Mouse (Mus musculus) CH12.LX (cell line): ENCODE results near the gene Eif4ebp2. TPM values are rescaled to one million over a fixed set of nuclear protein-coding genes. Genes with fewer than 3 reads are reported as not detected.

Experiments used
- DNase-seq: peaks from one replicate; pipeline ENCODE4 v3.0.0-alpha.2; 2013; ENCODE audit errors: extremely low read depth
- H3K27ac ChIP-seq: 2 replicates; pipeline ENCODE4 v1.5.1; 2012; ENCODE audit warnings: low read depth, mild to moderate bottlenecking, control low read depth, moderate library complexity; ENCODE audit not compliant: insufficient read depth
- H3K27me3 ChIP-seq: replicated peaks from 2 replicates; pipeline ENCODE3; 2012; ENCODE audit warnings: inconsistent platforms
- H3K36me3 ChIP-seq, 2 experiments: replicated peaks in 1 of 2; 2 replicates each; pipeline versions ENCODE3 to v1.6.1; 2012; ENCODE audit warnings: inconsistent platforms in 1 of 2, low read length in 1 of 2, mild to moderate bottlenecking in 1 of 2, mixed read lengths in 1 of 2, moderate library complexity in 1 of 2; ENCODE audit not compliant: control insufficient read depth in 1 of 2, insufficient read depth in 1 of 2
- H3K4me1 ChIP-seq, 2 experiments: 2 replicates each; pipeline ENCODE4 v1.6.1; 2012; ENCODE audit warnings: inconsistent platforms in 1 of 2, moderate library complexity in 1 of 2; ENCODE audit not compliant: insufficient read depth in 2 of 2, control insufficient read depth in 1 of 2
- H3K4me2 ChIP-seq: 2 replicates; pipeline ENCODE4 v1.6.1; 2012; ENCODE audit warnings: low read depth, mild to moderate bottlenecking, control low read depth; ENCODE audit not compliant: poor library complexity, insufficient read depth, severe bottlenecking
- H3K4me3 ChIP-seq, 3 experiments: fragments of 150-350 bp in 1 of 3; sonication (generic) in 1 of 3; replicated peaks in 1 of 3; 2 replicates each; pipeline versions ENCODE3 to v1.5.1; 2011 to 2012; ENCODE audit warnings: low read depth in 2 of 3, low read length in 2 of 3, mild to moderate bottlenecking in 2 of 3, moderate library complexity in 2 of 3, control low read depth in 1 of 3, improper control_type of control experiment in 1 of 3, inconsistent platforms in 1 of 3, mixed read lengths in 1 of 3; ENCODE audit not compliant: poor library complexity in 1 of 3
- H3K79me2 ChIP-seq: replicated peaks from 2 replicates; pipeline ENCODE4 v1.6.1; 2012; ENCODE audit warnings: mild to moderate bottlenecking, moderate library complexity; ENCODE audit not compliant: control insufficient read depth, poor library complexity, insufficient read depth, severe bottlenecking; ENCODE audit errors: extremely low read depth
- H3K9ac ChIP-seq: 2 replicates; pipeline ENCODE4 v1.6.1; 2012; ENCODE audit warnings: low read depth, mild to moderate bottlenecking, control low read depth, moderate library complexity; ENCODE audit not compliant: insufficient read depth
- H3K9me3 ChIP-seq: replicated peaks from 2 replicates; pipeline ENCODE3; 2012; ENCODE audit warnings: low read length, inconsistent platforms, mixed read lengths
- BHLHE40 ChIP-seq: IDR thresholded peaks from 2 replicates; pipeline ENCODE4 v1.6.1; 2011; ENCODE audit warnings: mild to moderate bottlenecking, low read depth, low read length, improper control_type of control experiment
- CHD1 ChIP-seq: IDR thresholded peaks from 2 replicates; pipeline ENCODE4 v1.6.1; 2012; ENCODE audit warnings: low read depth, low read length, improper control_type of control experiment, inconsistent platforms
- CHD2 ChIP-seq: IDR thresholded peaks from 2 replicates; pipeline ENCODE4 v1.6.1; 2011; ENCODE audit warnings: low read length, improper control_type of control experiment
- E2F4 ChIP-seq: IDR thresholded peaks from 2 replicates; pipeline ENCODE4 v1.6.1; 2011; ENCODE audit warnings: low read depth, low read length, improper control_type of control experiment; ENCODE audit not compliant: insufficient replicate concordance
- ELF1 ChIP-seq: IDR thresholded peaks from 2 replicates; pipeline ENCODE4 v1.6.1; 2014; ENCODE audit warnings: low read depth, mild to moderate bottlenecking, inconsistent platforms, low read length, improper control_type of control experiment
- EP300 ChIP-seq: IDR thresholded peaks from 2 replicates; pipeline ENCODE4 v1.6.1; 2011; ENCODE audit warnings: low read length, improper control_type of control experiment
- ETS1 ChIP-seq: conservative IDR thresholded peaks from 2 replicates; pipeline ENCODE4 v1.6.1; 2012; ENCODE audit warnings: low read depth, mild to moderate bottlenecking, inconsistent platforms, low read length, improper control_type of control experiment, moderate library complexity
- HCFC1 ChIP-seq: IDR thresholded peaks from 2 replicates; pipeline ENCODE4 v1.6.1; 2012; ENCODE audit warnings: low read depth, mild to moderate bottlenecking, inconsistent platforms, low read length, improper control_type of control experiment
- JUND ChIP-seq: conservative IDR thresholded peaks from 2 replicates; pipeline ENCODE4 v1.6.1; 2011; ENCODE audit warnings: low read depth, low read length, improper control_type of control experiment
- KAT2A ChIP-seq: IDR thresholded peaks from 2 replicates; pipeline ENCODE4 v1.6.1; 2012; ENCODE audit warnings: low read length, improper control_type of control experiment, inconsistent platforms; ENCODE audit not compliant: insufficient replicate concordance
- MAFK ChIP-seq: IDR thresholded peaks from 2 replicates; pipeline ENCODE4 v1.6.1; 2011; ENCODE audit warnings: low read length, improper control_type of control experiment; ENCODE audit not compliant: insufficient replicate concordance
- MAX ChIP-seq: IDR thresholded peaks from 2 replicates; pipeline ENCODE4 v1.6.1; 2011; ENCODE audit warnings: low read length, improper control_type of control experiment
- MAZ ChIP-seq: IDR thresholded peaks from 2 replicates; pipeline ENCODE4 v1.6.1; 2012; ENCODE audit warnings: low read depth, mild to moderate bottlenecking, inconsistent platforms, low read length, improper control_type of control experiment, moderate library complexity
- PAX5 ChIP-seq: IDR thresholded peaks from 2 replicates; pipeline ENCODE4 v1.6.1; 2012; ENCODE audit warnings: low read length, inconsistent platforms, mixed read lengths
- POLR2AphosphoS2 ChIP-seq: IDR thresholded peaks from 2 replicates; pipeline ENCODE4 v1.6.1; 2011; ENCODE audit warnings: low read depth, low read length, improper control_type of control experiment
- TBP ChIP-seq: conservative IDR thresholded peaks from 2 replicates; pipeline ENCODE4 v1.6.1; 2011; ENCODE audit warnings: low read depth, low read length, improper control_type of control experiment
- USF2 ChIP-seq: conservative IDR thresholded peaks from 2 replicates; pipeline ENCODE4 v1.6.1; 2011; ENCODE audit warnings: low read depth, low read length, improper control_type of control experiment
- ZKSCAN1 ChIP-seq: IDR thresholded peaks from 2 replicates; pipeline ENCODE4 v1.6.1; 2012; ENCODE audit warnings: low read depth, inconsistent platforms, low read length, improper control_type of control experiment, borderline replicate concordance
- ZMIZ1 ChIP-seq: IDR thresholded peaks from 2 replicates; pipeline ENCODE4 v1.6.1; 2012; ENCODE audit warnings: low read depth, mild to moderate bottlenecking, inconsistent platforms, low read length, improper control_type of control experiment
- ZNF384 ChIP-seq: IDR thresholded peaks from 2 replicates; pipeline ENCODE4 v1.6.1; 2012; ENCODE audit warnings: low read depth, low read length, improper control_type of control experiment, inconsistent platforms
- dilution Hi-C: fragments of 300-500 bp; cut with MboI; formaldehyde crosslinking; loops from 2 replicates; pipeline ENCODE4 v1.14.3; 2020; ENCODE audit warnings: low sequenced_read_pairs; ENCODE audit not compliant: extremely low pct_unique_long_range_greater_than_20kb, extremely low pct_ligation_motif_present
- in situ Hi-C: fragments of 300-500 bp; cut with MboI; formaldehyde crosslinking; loops from 3 replicates; pipeline ENCODE4 v1.14.3; 2019; ENCODE audit warnings: low sequenced_read_pairs, low pct_ligation_motif_present, low pct_unique_long_range_greater_than_20kb, mixed read lengths
- polyA plus RNA-seq: library from polyadenylated mRNA; unstranded; fragments of >175 nt; gene quantifications from 2 replicates; pipeline ENCODE4 v1.2.1, GENCODE M21; 2012; ENCODE audit warnings: low read depth; ENCODE audit not compliant: insufficient read length
- total RNA-seq, 2 experiments: library from RNA; depleted of rRNA; stranded (reverse); fragments of 300-350 nt in 1 of 2; fragments of >200 nt in 1 of 2; gene quantifications; 2 replicates each; pipeline ENCODE4 v1.2.3; 2012 to 2014

The Eif4ebp2 gene
- total and polyA plus RNA-seq, 3 experiments, result 7.5 to 73.2 (median 16.4) TPM

DNA sequence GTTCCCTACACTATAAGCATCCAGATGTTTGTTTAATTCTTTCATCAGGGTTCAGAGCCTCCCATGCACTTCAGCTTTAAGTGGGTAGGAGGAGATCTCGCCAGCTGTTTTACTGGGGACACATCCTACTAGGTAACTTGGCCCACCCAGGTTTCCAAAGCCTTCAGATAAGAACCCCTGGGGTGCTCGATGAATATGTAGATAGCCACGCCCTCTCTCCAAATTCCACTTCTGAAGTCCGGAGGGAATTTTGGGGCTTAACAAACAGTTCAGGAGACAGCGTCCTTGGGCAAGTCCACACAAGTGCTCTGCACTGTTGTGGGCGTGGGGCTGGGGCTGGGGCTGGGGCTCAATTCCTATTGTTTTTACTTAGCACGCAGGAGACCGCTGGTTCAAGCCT, 36.6 kb downstream of the Eif4ebp2 start:
- no peaks in the 10 kb centered on the region for H3K79me2 ChIP-seq
- H3K4me2 ChIP-seq, result no peak overlapping the region
- H3K9ac ChIP-seq, result no peak overlapping the region
- DNase-seq, result no peak
- H3K27ac ChIP-seq, result no peak overlapping the region
- no peak overlapping the region for H3K4me3 ChIP-seq
- peaks cover 3 to 14% of the 10 kb centered on the region in 2 experiments; a peak in 2 of 4 replicates for H3K4me1 ChIP-seq
- in situ Hi-C loops, result no loop called here
- dilution Hi-C loops, result no loop called here
- no peaks in the 10 kb centered on the region for H3K9me3 ChIP-seq
- H3K36me3 ChIP-seq, result no peaks in the 10 kb centered on the region
- H3K27me3 ChIP-seq, result no peaks in the 10 kb centered on the region
- no peak for TF ChIP-seq PAX5
- TF ChIP-seq HCFC1, result no peak
- TF ChIP-seq USF2, result no peak
- no peak for TF ChIP-seq ELF1
- TF ChIP-seq CHD2, result no peak
- TF ChIP-seq POLR2AphosphoS2, result no peak
- TF ChIP-seq EP300, result no peak
- TF ChIP-seq ZMIZ1, result no peak
- TF ChIP-seq ZNF384, result no peak
- no peak for TF ChIP-seq CHD1
- no peak for TF ChIP-seq TBP
- TF ChIP-seq ZKSCAN1, result no peak

DNA sequence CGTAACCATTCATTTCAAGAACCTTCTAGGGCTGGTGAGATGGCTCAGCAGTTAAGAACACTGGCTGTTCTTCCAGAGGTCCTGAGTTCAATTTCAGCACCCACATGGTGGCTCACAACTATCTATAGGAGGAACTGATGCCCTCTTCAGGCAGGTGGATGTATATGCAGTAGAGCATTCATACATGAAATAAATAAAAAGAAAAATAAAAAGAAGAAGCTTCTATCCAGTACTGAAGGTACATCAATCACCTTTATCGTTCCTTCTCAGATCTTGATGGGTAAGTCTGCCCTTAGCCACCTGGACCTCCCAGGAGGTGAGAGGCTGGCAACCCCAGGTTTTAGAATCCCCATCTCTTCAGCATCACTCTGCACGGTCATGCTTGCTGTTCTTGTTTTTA, 37.2 kb downstream of the Eif4ebp2 start:
- TF ChIP-seq POLR2AphosphoS2 (no peak), ETS1 (no peak), MAFK (no peak), E2F4 (no peak), JUND (no peak), ELF1 (no peak), USF2 (no peak), HCFC1 (no peak), MAX (no peak), CHD1 (no peak), BHLHE40 (no peak), MAZ (no peak), KAT2A (no peak)
- in situ Hi-C loops, result no loop called here
- DNase-seq, result no peak
- no peaks in the 10 kb centered on the region for H3K36me3 ChIP-seq
- no peaks in the 10 kb centered on the region for H3K79me2 ChIP-seq
- no peak overlapping the region for H3K4me3 ChIP-seq
- peaks cover 3 to 14% of the 10 kb centered on the region in 2 experiments; a peak in 2 of 4 replicates for H3K4me1 ChIP-seq
- no peaks in the 10 kb centered on the region for H3K27me3 ChIP-seq
- H3K4me2 ChIP-seq, result no peak overlapping the region
- H3K27ac ChIP-seq, result no peak overlapping the region
- H3K9ac ChIP-seq, result no peak overlapping the region
- dilution Hi-C loops, result no loop called here
- H3K9me3 ChIP-seq, result no peaks in the 10 kb centered on the region
